Mouse (Mus musculus) erythroblast, embryonic 14.5 days (primary cell): Measurements from ENCODE around the gene Defa2. TPM values are rescaled to one million over a fixed set of nuclear protein-coding genes. Genes with fewer than 3 reads are reported as not detected.
"Not testable (repeated sequence)": the region's sequence is repeated elsewhere in the genome, so short reads cannot be mapped to it uniquely, and the experiment has no call there.

ENCODE experiments used
- H3K27me3 ChIP-seq: 2 replicates; pipeline ENCODE4 v1.6.1; 2012; ENCODE audit warnings: inconsistent platforms; ENCODE audit not compliant: control insufficient read depth
- H3K36me3 ChIP-seq: 2 replicates; pipeline ENCODE4 v1.6.1; 2012; ENCODE audit warnings: mild to moderate bottlenecking, inconsistent platforms; ENCODE audit not compliant: control insufficient read depth
- H3K4me1 ChIP-seq: 2 replicates; pipeline ENCODE4 v1.6.1; 2012; ENCODE audit warnings: inconsistent platforms; ENCODE audit not compliant: control insufficient read depth
- H3K4me3 ChIP-seq: replicated peaks from 2 replicates; pipeline ENCODE3; 2012; ENCODE audit warnings: moderate library complexity, mild to moderate bottlenecking, inconsistent platforms
- H3K9me3 ChIP-seq: 2 replicates; pipeline ENCODE4 v1.6.1; 2012; ENCODE audit warnings: low read length, inconsistent platforms, mixed read lengths; ENCODE audit not compliant: control insufficient read depth
- polyA plus RNA-seq: library from polyadenylated mRNA; stranded (reverse); fragments of >175 nt; gene quantifications from 2 replicates; pipeline ENCODE4 v1.2.3, GENCODE M21; 2012

The Defa2 gene
- polyA plus RNA-seq: not detected in 2 replicates

- not testable (repeated sequence) for H3K4me1 ChIP-seq, H3K4me3 ChIP-seq, H3K9me3 ChIP-seq, H3K36me3 ChIP-seq, H3K27me3 ChIP-seq
Measured at GRCm38 (mm10) chr8:21378215-21378614, at the start of gene Defa2. Gene Defa2, plus strand, starts transcription at chr8:21378515.

DNA sequence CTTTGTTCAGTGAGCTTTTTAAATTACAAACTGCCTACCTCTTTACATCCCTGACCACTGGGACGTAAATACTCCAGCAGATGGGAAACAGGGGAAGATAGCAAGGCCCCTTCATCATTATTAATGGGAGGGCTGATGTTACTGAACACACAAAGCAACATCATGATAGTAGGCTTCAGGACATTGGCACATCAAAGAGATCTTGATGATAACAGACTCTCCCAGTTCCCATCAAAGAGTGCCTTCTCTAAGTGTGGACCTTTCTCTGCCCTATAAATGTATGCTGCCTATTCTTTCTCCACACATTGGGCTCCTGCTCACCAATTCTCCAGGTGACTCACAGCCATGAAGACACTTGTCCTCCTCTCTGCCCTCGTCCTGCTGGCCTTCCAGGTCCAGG, 13.2 kb downstream of the Defa2 start, which contains the start of gene Defa33:
Gene Defa33 (plus strand): TSS at position 301 of the 400 bp plus-strand sequence.
- H3K27me3 ChIP-seq, H3K9me3 ChIP-seq, H3K36me3 ChIP-seq, H3K4me3 ChIP-seq, H3K4me1 ChIP-seq: not testable (repeated sequence)

DNA sequence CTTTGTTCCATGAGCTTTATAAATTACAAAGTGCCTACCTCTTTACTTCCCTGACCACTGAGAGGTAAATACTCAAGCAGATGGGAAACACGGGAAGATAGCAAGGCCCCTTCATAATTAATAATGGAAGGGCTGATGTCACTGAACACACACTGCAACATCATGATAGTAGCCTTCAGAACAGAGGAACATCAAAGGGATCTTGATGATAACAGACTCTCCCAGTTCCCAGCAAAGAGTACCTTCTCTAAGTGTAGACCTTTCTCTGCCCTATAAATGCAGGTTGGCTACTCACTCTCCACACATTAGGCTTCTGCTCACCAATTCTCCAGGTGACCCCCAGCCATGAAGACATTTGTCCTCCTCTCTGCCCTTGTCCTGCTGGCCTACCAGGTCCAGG, 48.8 kb downstream of the Defa2 start, which contains the start of gene Defa36:
Gene Defa36 (plus strand): TSS at position 301 of the 400 bp plus-strand sequence.
- not testable (repeated sequence) for H3K4me1 ChIP-seq, H3K9me3 ChIP-seq, H3K27me3 ChIP-seq, H3K4me3 ChIP-seq, H3K36me3 ChIP-seq

Other genes starting within 250 kb of the Defa2 start
- not detected in 2 replicates for gene Defa30, start 243.9 kb upstream of the Defa2 start, polyA plus RNA-seq
- gene Defa22, start 216.2 kb upstream of the Defa2 start, polyA plus RNA-seq: not detected in 2 replicates
- not detected in 2 replicates for gene Defa31, start 186.9 kb upstream of the Defa2 start, polyA plus RNA-seq
- not detected in 2 replicates for gene Gm15293, start 177.0 kb upstream of the Defa2 start, polyA plus RNA-seq
- gene Gm15292, start 128.8 kb upstream of the Defa2 start, polyA plus RNA-seq: not detected in 2 replicates
- not detected in 2 replicates for gene Defa27, start 63.0 kb upstream of the Defa2 start, polyA plus RNA-seq
- not detected in 2 replicates for gene Defa29, start 51.5 kb upstream of the Defa2 start, polyA plus RNA-seq
- not detected in 2 replicates for gene Defa33, start 13.3 kb downstream of the Defa2 start, polyA plus RNA-seq
- gene Defa36, start 48.9 kb downstream of the Defa2 start, polyA plus RNA-seq: not detected in 2 replicates
- gene Gm7849, start 78.0 kb downstream of the Defa2 start, polyA plus RNA-seq: not detected in 2 replicates
- not detected in 2 replicates for gene Defa20, start 130.7 kb downstream of the Defa2 start, polyA plus RNA-seq
- not detected in 2 replicates for gene Defa32, start 150.5 kb downstream of the Defa2 start, polyA plus RNA-seq
- not detected in 2 replicates for gene Defa37, start 186.9 kb downstream of the Defa2 start, polyA plus RNA-seq
- gene Defa28, start 204.5 kb downstream of the Defa2 start, polyA plus RNA-seq: not detected in 2 replicates
- not detected in 2 replicates for gene Gm7861, start 216.0 kb downstream of the Defa2 start, polyA plus RNA-seq
- gene Defa26, start 239.7 kb downstream of the Defa2 start, polyA plus RNA-seq: not detected in 2 replicates